Mouse (Mus musculus) megakaryocyte-erythroid progenitor cell, adult 5-6 weeks (primary cell): Measurements from ENCODE around the gene Rspo3. TPM values are rescaled to one million over a fixed set of nuclear protein-coding genes. Genes with fewer than 3 reads are reported as not detected.

Experiments
- ATAC-seq: replicated peaks from 2 replicates; pipeline ENCODE4 v1.8.0; 2016; ENCODE audit warnings: mild to moderate bottlenecking, inconsistent platforms; ENCODE audit not compliant: severe bottlenecking, poor library complexity, low FRiP score, low TSS enrichment
- total RNA-seq, 2 experiments: library from RNA; stranded (forward) in 1 of 2; stranded (reverse) in 1 of 2; fragments of 200-1000, 215-1000 nt in 1 of 2; fragments of >200 nt in 1 of 2; fragmentation: Nextera tagmentation in 1 of 2; gene quantifications; 2 replicates each; pipeline ENCODE4 v1.2.3; 2014 to 2017

The Rspo3 gene
- not detected in 2 replicates for total RNA-seq (2014; fragmentation: Nextera tagmentation)
- not detected in 2 replicates for total RNA-seq (2017)

- peak; percentile 34 for ATAC-seq
These were observed at the start of gene Rspo3 for GRCm38 (mm10) chr10:29535546-29536260. Gene Rspo3, minus strand, starts transcription at chr10:29535867.

DNA sequence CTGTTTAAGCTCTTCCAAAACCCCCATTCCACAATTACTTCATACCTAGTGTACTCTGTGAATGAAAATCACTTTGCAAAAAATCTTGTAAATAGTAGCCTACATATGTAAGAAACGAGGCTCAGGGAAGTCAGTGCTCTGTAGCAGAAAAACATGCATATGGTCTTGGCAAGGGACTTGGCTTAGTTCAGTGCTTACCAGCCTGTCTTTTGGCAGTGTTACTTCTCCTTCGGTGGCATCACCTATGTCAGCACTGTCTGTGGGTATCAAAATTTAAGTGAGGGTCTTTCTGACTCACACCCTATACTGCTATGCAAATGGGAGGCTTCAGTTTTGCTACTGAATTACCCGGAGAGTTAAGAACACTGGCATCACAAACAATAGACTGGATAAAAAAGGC, 46.3 kb upstream of the Rspo3 start:
- no peak for ATAC-seq

GRCm38 (mm10) chr10:29581476-29581875, 45.8 kb upstream of the Rspo3 start:
- ATAC-seq, result no peak

DNA sequence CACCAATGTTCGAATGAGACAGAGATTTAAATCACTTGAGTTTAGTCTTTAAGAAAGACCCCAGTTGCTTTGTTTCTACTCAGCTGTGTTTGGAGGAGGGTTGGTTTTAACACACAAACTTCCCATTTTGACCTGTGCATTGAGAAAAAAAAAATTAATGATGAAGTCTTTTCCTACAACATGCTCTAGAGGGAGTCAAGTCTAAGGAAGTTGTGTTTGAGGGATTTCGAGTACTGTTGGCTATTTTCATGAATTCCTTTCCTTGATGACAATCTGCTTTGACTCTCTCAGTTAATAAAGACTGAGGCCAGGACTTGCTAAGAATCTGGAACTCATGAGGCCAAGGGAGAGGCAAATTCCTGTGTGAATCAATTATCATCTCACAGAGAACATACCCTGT, 20.3 kb upstream of the Rspo3 start:
- no peak for ATAC-seq

- no peak for ATAC-seq
These were observed 18.7 kb upstream of the Rspo3 start for GRCm38 (mm10) chr10:29554365-29554764.

GRCm38 (mm10) chr10:29542982-29543381, 7.3 kb upstream of the Rspo3 start:
- no peak for ATAC-seq

DNA sequence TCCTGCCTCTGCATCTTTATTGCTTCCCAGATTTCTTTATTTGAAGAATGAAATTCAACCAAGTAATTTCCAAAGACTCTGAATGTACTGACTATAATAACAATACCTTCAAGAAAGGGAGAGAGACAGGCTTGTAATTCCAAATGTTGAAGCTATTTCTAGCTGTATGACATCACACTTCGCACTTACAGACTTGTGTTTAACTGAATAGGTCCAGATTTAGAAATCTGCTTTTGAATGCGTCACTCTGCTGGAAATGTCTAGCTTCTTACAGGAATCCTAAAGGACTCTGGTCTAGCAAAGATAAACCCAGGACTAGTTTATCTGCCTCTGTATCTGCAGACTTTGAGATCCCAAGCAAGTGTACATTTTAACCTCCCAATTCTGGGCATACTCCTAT, 3.8 kb upstream of the Rspo3 start:
- ATAC-seq, result no peak

GRCm38 (mm10) chr10:29538791-29539190, 3.1 kb upstream of the Rspo3 start:
- no peak for ATAC-seq

DNA sequence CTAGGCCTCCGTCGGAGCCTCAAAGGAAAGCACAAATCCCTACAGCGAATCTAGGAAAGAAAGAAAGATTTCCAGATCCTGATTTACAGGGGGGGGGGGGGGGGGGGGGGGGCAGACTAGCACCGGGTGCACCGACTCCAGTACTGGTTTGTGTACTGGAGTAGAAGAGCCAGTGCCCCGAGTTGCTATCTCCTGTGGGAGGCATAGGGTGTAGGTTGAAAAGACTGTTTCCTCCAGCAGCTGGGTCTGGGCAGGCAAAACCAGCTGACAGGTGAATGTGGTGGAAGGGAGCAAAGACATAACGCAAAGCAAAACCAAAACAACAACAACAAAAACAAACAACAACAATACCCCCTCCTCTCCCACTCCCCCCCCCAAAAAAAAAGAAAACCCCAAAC, 838 bp downstream of the Rspo3 start:
- ATAC-seq, result no peak

DNA sequence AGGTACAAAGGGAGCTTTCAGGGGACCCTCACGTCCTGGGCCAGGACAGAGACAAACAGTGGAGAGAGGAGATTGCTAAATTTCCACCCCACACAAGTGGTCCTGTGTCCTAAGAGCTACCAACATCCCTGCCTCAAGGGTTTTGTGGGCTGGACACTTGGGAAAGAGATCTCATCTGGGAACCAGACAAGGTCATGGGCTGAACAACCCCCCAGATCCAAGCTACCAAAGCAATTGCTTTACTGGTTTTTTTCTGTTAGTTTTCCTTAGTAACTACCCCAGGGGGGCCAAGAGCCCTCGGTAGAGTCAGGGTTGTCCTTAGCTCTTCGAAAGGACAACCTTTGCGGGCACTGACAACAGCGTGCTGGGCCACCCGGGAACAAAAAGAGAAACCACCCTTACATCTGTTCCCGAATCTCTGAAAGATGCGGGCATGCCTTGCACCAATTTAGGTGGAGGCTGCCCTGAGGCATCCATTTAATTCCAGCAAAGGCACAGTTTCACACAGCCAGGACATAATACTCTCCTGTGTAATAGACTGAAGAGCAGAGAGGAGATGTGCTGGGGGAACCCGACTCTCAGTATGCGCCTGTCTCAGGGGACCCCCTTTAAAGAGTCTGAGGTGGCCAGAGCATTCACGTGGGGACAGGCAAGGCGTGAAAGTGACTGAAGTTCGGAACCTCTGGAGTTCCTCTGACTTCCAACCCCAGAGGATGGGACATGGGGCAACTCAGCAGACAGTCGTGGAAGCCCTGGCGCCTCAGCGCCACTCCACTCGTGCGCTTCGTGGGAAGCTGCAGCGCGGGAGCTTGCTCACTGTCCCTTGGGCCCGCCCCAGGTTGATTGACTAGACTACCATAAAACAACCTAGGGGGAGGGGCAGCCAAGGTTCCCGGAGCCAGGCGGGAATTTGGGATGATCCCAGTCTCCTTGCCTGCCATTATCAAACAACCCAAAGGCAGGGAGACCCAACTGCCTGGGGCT, 1.5 kb downstream of the Rspo3 start:
- no peak for ATAC-seq

DNA sequence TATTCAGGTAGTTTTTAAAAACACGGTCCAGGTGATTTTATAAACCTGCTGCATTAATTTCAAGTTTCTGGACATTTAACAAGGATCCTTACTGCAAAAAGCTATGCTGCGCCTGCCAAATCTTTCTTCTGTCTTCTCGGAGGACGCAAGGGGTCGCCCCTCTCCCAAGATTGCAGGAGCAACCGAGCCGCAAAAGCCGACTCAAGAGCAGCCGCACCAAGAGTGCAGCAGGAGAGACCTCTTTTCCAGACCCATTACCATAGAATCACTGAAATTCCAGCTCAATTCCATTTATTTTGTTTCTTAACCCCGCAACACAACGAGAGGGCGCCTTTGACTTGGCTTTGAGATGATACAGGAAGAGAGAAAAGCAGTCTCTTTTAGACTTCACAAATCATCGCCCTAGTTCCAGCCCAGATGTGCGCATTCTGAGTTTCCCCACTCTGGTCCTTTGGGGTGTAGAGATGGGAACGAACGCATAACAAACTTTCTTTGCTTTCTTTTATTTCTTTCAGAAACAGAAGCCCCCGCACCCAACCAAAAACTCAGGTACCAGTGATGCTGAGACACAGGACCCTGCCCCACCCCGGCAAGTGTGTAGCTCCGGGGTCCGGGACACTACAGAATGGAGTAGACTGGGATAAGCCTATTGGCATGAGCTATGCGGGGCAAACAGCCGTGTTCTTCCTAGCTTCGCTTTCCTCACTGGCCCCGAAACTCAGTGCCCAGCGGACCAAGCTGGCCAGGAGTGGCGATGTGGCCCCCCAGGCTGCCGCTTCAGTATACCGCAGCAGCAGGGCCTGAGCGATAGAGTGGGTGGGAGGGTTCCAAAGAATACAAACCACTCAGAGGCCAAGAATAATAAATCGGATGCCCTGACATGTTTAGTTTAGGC, 2.6 kb downstream of the Rspo3 start:
- peak; percentile 57; the same call in 1 of the 2 replicates for ATAC-seq

GRCm38 (mm10) chr10:29513563-29513962, 22.1 kb downstream of the Rspo3 start:
- ATAC-seq, result no peak

- ATAC-seq, result no peak
These were observed 27.5 kb downstream of the Rspo3 start for GRCm38 (mm10) chr10:29508167-29508566.

DNA sequence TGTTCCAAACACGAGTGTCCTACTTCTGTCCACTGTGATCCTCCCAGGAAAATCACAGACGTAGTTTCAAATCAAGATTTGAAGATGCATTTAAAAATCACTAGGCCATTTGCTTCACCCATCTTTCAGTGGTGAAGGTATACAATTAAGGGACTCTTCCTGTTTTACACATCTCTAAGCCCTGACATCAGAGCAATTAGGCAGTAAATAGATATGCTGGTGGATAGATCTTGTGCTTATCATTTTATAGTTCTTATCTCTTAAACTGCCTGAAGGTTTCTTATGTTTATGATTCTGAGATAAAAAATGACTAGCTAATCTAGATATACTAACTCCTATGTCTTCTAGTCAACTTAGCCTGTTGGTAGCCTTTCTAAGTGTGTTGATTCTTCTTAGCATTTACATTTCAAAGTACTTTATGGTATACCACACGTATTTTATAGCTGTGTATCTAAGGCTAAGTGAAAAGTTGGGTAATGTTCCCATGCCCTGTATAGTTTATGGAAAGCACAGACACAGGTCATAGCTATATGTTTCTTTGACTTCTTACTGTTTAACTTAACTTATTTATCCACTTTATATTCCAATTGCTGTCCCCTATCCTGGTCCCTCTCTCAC, 38.4 kb downstream of the Rspo3 start:
- ATAC-seq, result no peak

GRCm38 (mm10) chr10:29493996-29494395, 41.7 kb downstream of the Rspo3 start:
- ATAC-seq, result no peak

DNA sequence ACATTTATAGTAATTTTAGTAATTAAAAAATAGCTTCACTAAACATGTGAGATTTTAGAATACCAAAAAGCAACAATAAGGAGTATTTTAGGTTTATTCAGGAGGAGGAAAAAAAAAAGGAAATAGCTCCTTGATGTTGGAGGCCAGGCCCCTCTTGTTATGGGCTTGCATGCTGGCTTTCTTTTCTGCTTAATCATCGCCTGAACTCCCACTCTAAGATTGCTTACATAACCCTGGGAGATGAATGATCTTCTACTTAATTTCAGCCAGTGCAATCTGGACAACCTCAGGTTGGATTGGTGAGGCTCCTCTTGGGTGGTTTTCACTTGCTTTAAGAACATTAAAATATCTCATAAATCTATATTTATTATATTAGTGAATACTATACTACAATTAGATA, 54.7 kb downstream of the Rspo3 start:
- ATAC-seq, result no peak

DNA sequence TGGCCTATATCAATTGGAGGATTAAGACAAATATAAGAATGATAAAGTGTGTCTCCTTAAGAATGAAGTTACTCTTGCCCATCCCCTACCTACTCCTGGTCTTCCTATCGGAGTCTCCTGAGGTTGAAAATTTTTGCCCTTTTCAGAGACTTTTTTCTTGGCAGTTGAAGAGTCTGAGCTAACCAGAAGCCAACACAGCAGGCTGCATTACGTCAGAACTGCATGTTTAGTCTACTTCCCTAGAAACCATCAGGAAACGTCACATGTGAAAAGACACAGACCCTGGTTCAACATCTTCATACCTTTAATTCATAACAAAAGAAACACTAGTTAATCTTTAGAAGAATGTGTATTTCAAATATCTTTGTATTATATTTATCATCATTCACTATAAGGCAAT, 56.3 kb downstream of the Rspo3 start:
- ATAC-seq, result no peak

DNA sequence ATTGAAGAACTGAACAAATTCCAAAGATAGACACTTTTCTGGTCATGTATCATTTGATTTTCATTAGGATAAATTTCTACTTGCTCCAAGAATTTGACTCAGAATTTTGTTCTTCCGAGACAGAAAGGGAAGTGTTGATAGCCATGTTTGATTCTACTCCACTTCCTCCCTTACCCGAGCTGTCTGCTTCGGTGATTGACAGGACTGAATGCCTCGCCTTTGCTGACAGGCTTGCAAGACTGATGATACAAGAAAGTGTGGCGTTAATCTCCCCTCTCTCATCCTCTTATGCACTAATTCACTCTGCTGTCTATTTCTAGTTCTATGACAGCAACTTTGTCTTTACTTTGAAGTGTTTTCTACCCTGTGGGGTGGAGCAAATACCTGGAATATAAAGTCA, 65.2 kb downstream of the Rspo3 start:
- no peak for ATAC-seq

- ATAC-seq, result no peak
These were observed 75.6 kb downstream of the Rspo3 start for GRCm38 (mm10) chr10:29460100-29460499.
